Mouse (Mus musculus) limb, embryonic 13.5 days (tissue): ENCODE measurements around the gene Rilpl1. TPM values are rescaled to one million over a fixed set of nuclear protein-coding genes. Genes with fewer than 3 reads are reported as not detected.

Experiments used
- ATAC-seq: fragments of 200-750 bp; cut with Nextera tagmentation; 2 replicates; pipeline ENCODE4 v1.8.0; 2017; ENCODE audit warnings: low read depth, moderate number of reproducible peaks, moderate TSS enrichment; ENCODE audit not compliant: low FRiP score
- H3K27ac ChIP-seq: fragments of 300-500 bp; sonication (generic); 2 replicates; pipeline ENCODE4 v1.5.1; 2015; ENCODE audit warnings: inconsistent platforms, mild to moderate bottlenecking, moderate library complexity
- H3K27me3 ChIP-seq: fragments of 300-500 bp; sonication (generic); 2 replicates; pipeline ENCODE4 v1.6.1; 2015; ENCODE audit warnings: mild to moderate bottlenecking, inconsistent platforms
- H3K36me3 ChIP-seq: fragments of 300-500 bp; sonication (generic); 2 replicates; pipeline ENCODE4 v1.6.1; 2015; ENCODE audit warnings: inconsistent platforms, mild to moderate bottlenecking, moderate library complexity
- H3K4me1 ChIP-seq: fragments of 300-500 bp; sonication (generic); 2 replicates; pipeline ENCODE4 v1.6.1; 2015; ENCODE audit warnings: inconsistent platforms
- H3K4me2 ChIP-seq: fragments of 300-500 bp; sonication (generic); replicated peaks from 2 replicates; pipeline ENCODE4 v1.6.1; 2015; ENCODE audit warnings: inconsistent platforms, mild to moderate bottlenecking, moderate library complexity
- H3K4me3 ChIP-seq: fragments of 300-500 bp; sonication (generic); 2 replicates; pipeline ENCODE4 v1.5.1; 2015; ENCODE audit warnings: moderate library complexity, mild to moderate bottlenecking, inconsistent platforms
- H3K9ac ChIP-seq: fragments of 300-500 bp; sonication (generic); 2 replicates; pipeline ENCODE4 v1.6.1; 2015; ENCODE audit warnings: mild to moderate bottlenecking, inconsistent platforms
- H3K9me3 ChIP-seq: fragments of 300-500 bp; sonication (generic); 2 replicates; pipeline ENCODE4 v1.6.1; 2016; ENCODE audit warnings: inconsistent platforms
- whole genome bisulfite sequencing: fragments of 180-500 bp; shearing (Covaris S2); methylation state at CpG from one replicate; pipeline ENCODE4 v1.1.7; 2015; 5-methylcytosine and 5-hydroxymethylcytosine counted together
- polyA plus RNA-seq: library from polyadenylated mRNA; unstranded; fragments of >200 nt; fragmentation: Nextera tagmentation; extraction: Ambion mirVana; gene quantifications from 2 replicates; pipeline ENCODE4 v1.2.1, GENCODE M21; 2015

Rilpl1 gene
- polyA plus RNA-seq, 1 experiment from 2014 or later = 26.0 TPM

DNA sequence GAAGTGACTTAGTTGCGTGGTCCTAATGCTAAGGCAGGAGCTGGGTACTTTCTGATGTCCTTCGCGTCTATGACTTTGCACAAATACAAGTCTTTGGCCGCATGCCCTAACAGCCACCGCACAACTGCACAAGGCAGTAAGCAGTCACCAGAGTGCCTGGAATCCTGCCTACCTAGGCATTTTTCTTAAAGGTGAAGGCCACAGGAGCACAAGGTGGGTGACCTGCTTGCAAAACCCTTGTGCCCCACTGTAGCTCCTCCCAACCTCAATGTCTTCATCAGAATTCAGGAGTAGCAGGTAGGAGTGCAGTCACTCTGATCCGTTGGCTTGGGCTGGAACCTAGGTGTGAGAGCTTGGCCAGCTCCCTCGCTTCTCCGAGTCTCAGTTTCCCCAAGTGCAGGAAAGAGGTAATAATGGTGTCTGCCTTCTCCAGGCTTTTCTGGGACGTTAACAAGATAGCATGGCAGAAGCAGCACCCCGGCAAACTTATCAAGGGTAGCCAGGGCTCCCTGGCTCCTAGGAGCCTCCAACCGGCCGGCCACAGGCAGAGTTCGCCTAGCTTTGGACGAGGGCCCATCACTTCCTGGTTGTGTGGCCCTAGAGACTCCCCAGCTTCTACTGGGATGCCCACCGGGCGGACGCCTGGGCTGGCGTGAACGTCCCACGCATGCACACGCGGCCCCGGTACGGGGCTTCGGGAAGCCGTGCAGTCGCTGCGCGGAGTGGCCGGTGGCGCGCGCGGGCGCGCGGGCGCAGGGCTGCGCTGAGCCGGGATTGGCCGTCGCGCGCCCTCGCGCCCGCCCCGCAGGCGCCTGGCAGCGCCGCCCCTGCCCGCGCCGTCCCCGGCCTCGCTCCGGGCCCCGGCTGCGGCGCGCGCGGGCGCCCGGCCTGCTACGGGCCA, 86.3 kb downstream of the Rilpl1 start:
- H3K27me3 ChIP-seq = no peaks in the 10 kb centered on the region
- ATAC-seq = peak; percentile 89
- peak overlapping the region; percentile 90 for H3K4me3 ChIP-seq
- WGBS = 4% methylated on average over 62 of the region's 66 CpGs
- peak overlapping the region; percentile 92 for H3K9ac ChIP-seq
- H3K9me3 ChIP-seq = no peaks in the 10 kb centered on the region
- peaks cover 27% of the 10 kb centered on the region for H3K36me3 ChIP-seq
- H3K27ac ChIP-seq = peak overlapping the region; percentile 81
- peaks cover 42% of the 10 kb centered on the region for H3K4me1 ChIP-seq
- peak overlapping the region; percentile 87 for H3K4me2 ChIP-seq

GRCm38 (mm10) chr5:124444208-124444607, 87.0 kb downstream of the Rilpl1 start:
- H3K36me3 ChIP-seq = peaks cover 20% of the 10 kb centered on the region
- H3K4me1 ChIP-seq = peaks cover 37% of the 10 kb centered on the region
- ATAC-seq = no peak
- H3K4me3 ChIP-seq = peak overlapping the region; percentile 90; the same call in 1 of the 2 replicates
- no peak overlapping the region for H3K9ac ChIP-seq
- H3K4me2 ChIP-seq = peak overlapping the region; percentile 87
- H3K27me3 ChIP-seq = no peaks in the 10 kb centered on the region
- no peak overlapping the region for H3K27ac ChIP-seq
- 84% methylated on average over 3 of the region's 3 CpGs for WGBS
- no peaks in the 10 kb centered on the region for H3K9me3 ChIP-seq

Other genes with a start within 250 kb of the Rilpl1 start
- gene Mphosph9, start 203.4 kb downstream of the Rilpl1 start, polyA plus RNA-seq = 12.1 and 13.2 TPM in 2 replicates
- gene 2810006K23Rik, start 203.3 kb downstream of the Rilpl1 start, polyA plus RNA-seq = 16.2 and 16.3 TPM in 2 replicates
- 43.7 and 49.6 TPM in 2 replicates for gene Cdk2ap1, start 168.3 kb downstream of the Rilpl1 start, polyA plus RNA-seq
- gene Sbno1, start 105.4 kb downstream of the Rilpl1 start, polyA plus RNA-seq = 102 and 104 TPM in 2 replicates
- 36.0 and 37.6 TPM in 2 replicates for gene Kmt5a, start 91.5 kb downstream of the Rilpl1 start, polyA plus RNA-seq
- gene Rilpl2, start 53.0 kb downstream of the Rilpl1 start, polyA plus RNA-seq = 34.6 and 37.2 TPM in 2 replicates
- gene Snrnp35, start 48.3 kb downstream of the Rilpl1 start, polyA plus RNA-seq = 24.3 and 28.2 TPM in 2 replicates
- gene Tmed2, start 9.3 kb upstream of the Rilpl1 start, polyA plus RNA-seq = 590 and 600 TPM in 2 replicates
- 17.5 and 17.8 TPM in 2 replicates for gene Ddx55, start 21.5 kb upstream of the Rilpl1 start, polyA plus RNA-seq
- 67.9 and 76.0 TPM in 2 replicates for gene Eif2b1, start 47.7 kb upstream of the Rilpl1 start, polyA plus RNA-seq
- 74.4 and 78.5 TPM in 2 replicates for gene Gtf2h3, start 47.7 kb upstream of the Rilpl1 start, polyA plus RNA-seq
- 54.1 and 54.7 TPM in 2 replicates for gene Atp6v0a2, start 97.2 kb upstream of the Rilpl1 start, polyA plus RNA-seq
- 0.11 and 0.40 TPM in 2 replicates for gene Dnah10, start 193.7 kb upstream of the Rilpl1 start, polyA plus RNA-seq